Mouse (Mus musculus): ENCODE results near the gene Mrrf. TPM values are rescaled to one million over a fixed set of nuclear protein-coding genes. Genes with fewer than 3 reads are reported as not detected.

The Mrrf gene
- polyA plus RNA-seq, 1 experiment from 2014 or later: 38.6 TPM

- no peak overlapping the region for H3K9ac ChIP-seq (ENCODE audit: low read length)
- ATAC-seq (replicated peaks; ENCODE audit: extremely low read depth, insufficient read depth, low FRiP score): no peak
- H3K4me2 ChIP-seq (ENCODE audit: low read depth, low read length): no peak overlapping the region
- no peak overlapping the region for H3K27ac ChIP-seq (ENCODE audit: low read length)
- peaks cover 54% of the 10 kb centered on the region for H3K4me1 ChIP-seq (ENCODE audit: control insufficient read depth, insufficient read depth, low read length)
- no peaks in the 10 kb centered on the region for H3K9me3 ChIP-seq (replicated peaks; ENCODE audit: control insufficient read depth, low read length)
- no peak overlapping the region for H3K4me3 ChIP-seq (ENCODE audit: low read length)
- no peaks in the 10 kb centered on the region for H3K36me3 ChIP-seq (ENCODE audit: control insufficient read depth, insufficient read depth)
- peaks cover 9% of the 10 kb centered on the region for H3K27me3 ChIP-seq (ENCODE audit: control insufficient read depth, insufficient read depth, low read length)
- WGBS: 91% methylated on average over 5 of the region's 5 CpGs
Measured at GRCm38 (mm10) chr2:36215203-36215739, 79.1 kb downstream of the Mrrf start.

DNA sequence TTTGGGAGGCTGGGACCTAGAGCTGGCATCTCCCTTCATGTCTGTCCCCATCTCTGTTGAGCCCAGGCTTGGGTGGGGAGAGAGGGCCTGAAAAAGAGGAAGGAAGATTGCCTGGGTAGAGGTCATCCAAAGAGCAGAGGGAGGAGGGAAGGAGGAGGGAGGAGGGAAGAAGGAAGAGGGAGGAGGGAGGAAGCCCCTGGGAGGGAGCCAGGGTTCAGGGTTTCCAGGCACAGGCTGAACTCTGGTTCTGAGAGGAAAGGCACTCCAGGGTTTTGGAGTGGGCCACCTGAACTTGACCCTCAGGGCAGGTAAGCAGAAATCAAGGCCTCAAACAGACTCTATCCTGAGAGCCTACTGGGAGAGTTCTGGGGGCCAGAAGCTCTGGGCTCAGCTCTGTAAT, 80.4 kb downstream of the Mrrf start:
- Histone ChIP-seq H3K4me1 (ENCODE audit: control insufficient read depth, insufficient read depth, low read length) (peaks cover 47% of the 10 kb centered on the region), H3K4me2 (ENCODE audit: low read depth, low read length) (peak overlapping the region; percentile 16; the same call in 1 of the 2 replicates), H3K4me3 (ENCODE audit: low read length) (no peak overlapping the region), H3K9ac (ENCODE audit: low read length) (peak overlapping the region; percentile 49; the same call in 1 of the 2 replicates), H3K36me3 (ENCODE audit: control insufficient read depth, insufficient read depth) (no peaks in the 10 kb centered on the region), H3K9me3 (replicated peaks; ENCODE audit: control insufficient read depth, low read length) (no peaks in the 10 kb centered on the region), H3K27ac (ENCODE audit: low read length) (peak overlapping the region; percentile 61), H3K27me3 (ENCODE audit: control insufficient read depth, insufficient read depth, low read length) (peaks cover 2% of the 10 kb centered on the region; the same call in 1 of the 2 replicates)
- ATAC-seq (replicated peaks; ENCODE audit: extremely low read depth, insufficient read depth, low FRiP score): no peak

DNA sequence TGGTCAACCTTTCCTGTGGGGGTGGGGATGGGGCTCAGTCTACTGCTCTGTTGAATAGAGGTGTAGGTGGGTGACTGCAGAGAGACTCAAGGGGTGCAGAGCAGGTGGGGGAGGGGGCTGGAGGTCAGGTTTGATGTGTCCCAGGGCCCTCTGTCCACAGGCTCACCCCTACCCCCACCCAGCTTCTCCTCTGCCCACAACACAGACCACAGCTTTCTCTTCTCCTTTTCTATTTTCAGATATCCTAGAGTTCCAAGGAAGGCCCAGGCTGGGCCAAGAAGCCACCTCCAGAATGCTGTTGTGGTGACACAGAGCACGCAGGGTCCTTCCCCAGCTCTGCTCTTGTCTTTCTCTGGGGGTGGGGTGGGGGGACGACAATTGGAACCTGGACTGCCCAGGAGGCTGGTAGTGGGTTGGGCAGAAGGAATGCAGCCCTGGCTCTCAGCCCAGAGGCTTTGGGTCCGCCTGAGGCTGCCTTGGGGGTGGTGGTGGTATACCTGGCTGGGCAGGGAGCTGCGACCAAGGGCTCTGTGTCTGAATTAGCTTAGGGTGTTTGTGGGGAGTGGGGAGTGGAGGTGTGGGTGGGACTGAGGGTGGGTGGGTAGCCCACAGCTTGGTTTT, 80.9 kb downstream of the Mrrf start:
- H3K4me3 ChIP-seq (ENCODE audit: low read length): no peak overlapping the region
- H3K27ac ChIP-seq (ENCODE audit: low read length): peak overlapping the region; percentile 61
- no peaks in the 10 kb centered on the region for H3K36me3 ChIP-seq (ENCODE audit: control insufficient read depth, insufficient read depth)
- peaks cover 44% of the 10 kb centered on the region for H3K4me1 ChIP-seq (ENCODE audit: control insufficient read depth, insufficient read depth, low read length)
- H3K27me3 ChIP-seq (ENCODE audit: control insufficient read depth, insufficient read depth, low read length): no peaks in the 10 kb centered on the region
- peak overlapping the region; percentile 49; the same call in 1 of the 2 replicates for H3K9ac ChIP-seq (ENCODE audit: low read length)
- 13% methylated on average over 4 of the region's 4 CpGs for WGBS
- H3K4me2 ChIP-seq (ENCODE audit: low read depth, low read length): peak overlapping the region; percentile 16
- 0 out of 2 replicates have a peak, but pooled peaks have one; percentile 15 for ATAC-seq (replicated peaks; ENCODE audit: extremely low read depth, insufficient read depth, low FRiP score)
- H3K9me3 ChIP-seq (replicated peaks; ENCODE audit: control insufficient read depth, low read length): no peaks in the 10 kb centered on the region

DNA sequence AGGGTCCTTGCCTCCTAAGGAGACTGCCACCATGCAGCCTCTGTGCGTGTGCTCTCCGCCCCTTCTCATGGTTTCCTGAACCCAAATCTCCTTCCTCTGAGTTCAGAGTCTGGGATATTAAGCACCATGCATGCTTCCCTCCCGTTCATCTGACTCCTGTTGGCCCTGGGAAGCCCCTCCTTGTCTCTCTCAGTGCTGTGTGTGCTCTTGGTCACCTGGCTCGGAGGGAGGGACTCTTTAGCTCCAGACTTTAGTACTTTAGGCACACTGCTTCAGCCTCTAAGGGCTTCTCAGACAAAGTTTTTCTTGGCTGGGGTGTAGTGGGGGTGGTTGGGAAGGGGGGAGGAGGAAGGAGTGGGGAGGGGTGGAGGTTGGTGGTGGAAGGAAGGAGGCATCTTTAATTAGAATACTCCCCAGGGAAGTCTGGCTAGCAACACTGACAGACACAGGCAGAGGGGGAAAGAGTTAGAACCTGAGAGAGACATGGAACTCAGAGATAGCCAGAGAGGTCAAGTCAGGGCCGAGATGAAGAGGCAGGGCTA, 81.6 kb downstream of the Mrrf start:
- Histone ChIP-seq H3K4me3 (ENCODE audit: low read length) (no peak overlapping the region), H3K36me3 (ENCODE audit: control insufficient read depth, insufficient read depth) (no peaks in the 10 kb centered on the region), H3K27me3 (ENCODE audit: control insufficient read depth, insufficient read depth, low read length) (no peaks in the 10 kb centered on the region), H3K27ac (ENCODE audit: low read length) (peak overlapping the region; percentile 61; the same call in 1 of the 2 replicates), H3K4me1 (ENCODE audit: control insufficient read depth, insufficient read depth, low read length) (peaks cover 38% of the 10 kb centered on the region), H3K9ac (ENCODE audit: low read length) (no peak overlapping the region), H3K4me2 (ENCODE audit: low read depth, low read length) (peak overlapping the region; percentile 16), H3K9me3 (replicated peaks; ENCODE audit: control insufficient read depth, low read length) (no peaks in the 10 kb centered on the region)
- WGBS: 27% methylated on average over 5 of the region's 5 CpGs
- ATAC-seq (replicated peaks; ENCODE audit: extremely low read depth, insufficient read depth, low FRiP score): no peak

DNA sequence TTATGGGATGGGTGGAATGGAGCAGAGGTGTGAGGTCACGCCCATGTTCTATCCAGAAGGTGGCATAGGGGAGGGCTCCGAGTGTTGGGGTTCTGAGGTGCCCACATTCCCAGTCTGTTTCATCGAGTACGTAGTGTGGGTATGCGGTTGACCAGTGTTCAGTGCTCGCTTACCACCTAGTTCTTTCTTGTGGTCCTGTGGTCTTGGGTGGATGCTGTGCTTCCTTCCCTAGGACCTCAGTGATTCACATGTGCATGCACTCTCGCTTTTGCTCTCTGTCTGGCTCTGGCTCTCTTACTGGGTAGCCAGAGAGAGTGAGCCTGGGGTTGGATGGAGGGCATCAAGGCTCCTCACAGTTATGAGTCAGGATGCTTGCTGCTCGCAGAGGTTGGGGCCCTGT, 83.9 kb downstream of the Mrrf start:
- no peaks in the 10 kb centered on the region for H3K27me3 ChIP-seq (ENCODE audit: control insufficient read depth, insufficient read depth, low read length)
- no peak overlapping the region for H3K27ac ChIP-seq (ENCODE audit: low read length)
- no peak overlapping the region for H3K9ac ChIP-seq (ENCODE audit: low read length)
- H3K4me1 ChIP-seq (ENCODE audit: control insufficient read depth, insufficient read depth, low read length): peaks cover 29% of the 10 kb centered on the region
- no peaks in the 10 kb centered on the region for H3K36me3 ChIP-seq (ENCODE audit: control insufficient read depth, insufficient read depth)
- H3K4me2 ChIP-seq (ENCODE audit: low read depth, low read length): no peak overlapping the region
- no peak for ATAC-seq (replicated peaks; ENCODE audit: extremely low read depth, insufficient read depth, low FRiP score)
- no peak overlapping the region for H3K4me3 ChIP-seq (ENCODE audit: low read length)
- no peaks in the 10 kb centered on the region for H3K9me3 ChIP-seq (replicated peaks; ENCODE audit: control insufficient read depth, low read length)
- WGBS: 84% methylated on average over 8 of the region's 8 CpGs

GRCm38 (mm10) chr2:36220891-36221290, 84.7 kb downstream of the Mrrf start:
- no peak for ATAC-seq (replicated peaks; ENCODE audit: extremely low read depth, insufficient read depth, low FRiP score)
- Histone ChIP-seq H3K9ac (ENCODE audit: low read length) (no peak overlapping the region), H3K4me3 (ENCODE audit: low read length) (no peak overlapping the region), H3K36me3 (ENCODE audit: control insufficient read depth, insufficient read depth) (no peaks in the 10 kb centered on the region), H3K27me3 (ENCODE audit: control insufficient read depth, insufficient read depth, low read length) (no peaks in the 10 kb centered on the region), H3K27ac (ENCODE audit: low read length) (no peak overlapping the region), H3K9me3 (replicated peaks; ENCODE audit: control insufficient read depth, low read length) (no peaks in the 10 kb centered on the region), H3K4me2 (ENCODE audit: low read depth, low read length) (no peak overlapping the region), H3K4me1 (ENCODE audit: control insufficient read depth, insufficient read depth, low read length) (peaks cover 29% of the 10 kb centered on the region)
- WGBS: 68% methylated on average over 4 of the region's 4 CpGs

- Histone ChIP-seq H3K9me3 (replicated peaks; ENCODE audit: control insufficient read depth, low read length) (no peaks in the 10 kb centered on the region), H3K27me3 (ENCODE audit: control insufficient read depth, insufficient read depth, low read length) (no peaks in the 10 kb centered on the region), H3K9ac (ENCODE audit: low read length) (no peak overlapping the region), H3K27ac (ENCODE audit: low read length) (no peak overlapping the region), H3K36me3 (ENCODE audit: control insufficient read depth, insufficient read depth) (no peaks in the 10 kb centered on the region), H3K4me3 (ENCODE audit: low read length) (no peak overlapping the region), H3K4me1 (ENCODE audit: control insufficient read depth, insufficient read depth, low read length) (peaks cover 17% of the 10 kb centered on the region), H3K4me2 (ENCODE audit: low read depth, low read length) (no peak overlapping the region)
- 54% methylated on average over 7 of the region's 7 CpGs for WGBS
- no peak for ATAC-seq (replicated peaks; ENCODE audit: extremely low read depth, insufficient read depth, low FRiP score)
Measured at GRCm38 (mm10) chr2:36222168-36222848, 86.1 kb downstream of the Mrrf start.

DNA sequence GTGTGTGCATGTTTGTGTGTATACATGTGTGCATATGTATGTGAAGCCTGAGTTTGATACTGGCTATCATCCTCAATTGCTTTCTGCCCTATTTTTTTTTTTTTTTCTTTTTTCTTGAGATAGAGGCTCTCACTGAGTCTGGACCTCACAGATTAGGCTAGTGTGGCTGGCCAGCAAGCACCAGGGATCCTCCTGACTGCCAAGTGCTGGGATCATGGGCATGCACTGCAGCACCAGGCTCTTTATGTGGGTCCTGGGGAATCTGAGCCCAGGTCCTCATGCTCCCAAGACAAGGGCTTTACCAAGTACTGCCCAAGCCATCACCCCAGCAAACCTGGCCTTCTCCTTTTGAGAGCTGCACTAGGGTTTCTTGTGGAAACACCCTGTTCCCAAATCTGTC, 87.2 kb downstream of the Mrrf start:
- no peaks in the 10 kb centered on the region for H3K27me3 ChIP-seq (ENCODE audit: control insufficient read depth, insufficient read depth, low read length)
- H3K4me1 ChIP-seq (ENCODE audit: control insufficient read depth, insufficient read depth, low read length): peaks cover 8% of the 10 kb centered on the region; the same call in 1 of the 2 replicates
- no peak overlapping the region for H3K9ac ChIP-seq (ENCODE audit: low read length)
- H3K36me3 ChIP-seq (ENCODE audit: control insufficient read depth, insufficient read depth): no peaks in the 10 kb centered on the region
- no peak for ATAC-seq (replicated peaks; ENCODE audit: extremely low read depth, insufficient read depth, low FRiP score)
- H3K4me2 ChIP-seq (ENCODE audit: low read depth, low read length): no peak overlapping the region
- no peaks in the 10 kb centered on the region for H3K9me3 ChIP-seq (replicated peaks; ENCODE audit: control insufficient read depth, low read length)
- no peak overlapping the region for H3K27ac ChIP-seq (ENCODE audit: low read length)
- H3K4me3 ChIP-seq (ENCODE audit: low read length): no peak overlapping the region

DNA sequence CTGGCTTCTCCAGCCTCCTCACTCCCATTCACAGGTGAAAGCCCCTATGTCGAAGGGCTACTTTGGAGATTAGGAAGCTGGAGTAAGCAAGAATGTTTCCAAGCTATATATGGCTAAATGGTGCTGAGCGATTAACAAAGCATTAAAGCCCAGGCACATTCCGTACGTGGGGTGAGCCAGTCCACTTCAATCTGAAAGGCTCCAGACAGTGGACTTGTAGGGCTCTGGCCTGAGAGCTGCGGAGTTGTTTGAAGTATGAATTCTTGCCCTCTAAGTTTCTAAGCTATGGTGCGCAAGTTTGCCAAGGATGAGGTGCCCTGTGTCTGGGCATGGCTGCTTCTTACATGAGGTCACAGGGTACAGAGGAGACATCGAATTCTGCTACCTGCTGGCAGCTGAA, 88.0 kb downstream of the Mrrf start:
- Histone ChIP-seq H3K9me3 (replicated peaks; ENCODE audit: control insufficient read depth, low read length) (no peaks in the 10 kb centered on the region), H3K27ac (ENCODE audit: low read length) (no peak overlapping the region), H3K27me3 (ENCODE audit: control insufficient read depth, insufficient read depth, low read length) (peaks cover 2% of the 10 kb centered on the region; the same call in 1 of the 2 replicates), H3K4me1 (ENCODE audit: control insufficient read depth, insufficient read depth, low read length) (peaks cover 8% of the 10 kb centered on the region; the same call in 1 of the 2 replicates), H3K4me2 (ENCODE audit: low read depth, low read length) (no peak overlapping the region), H3K36me3 (ENCODE audit: control insufficient read depth, insufficient read depth) (no peaks in the 10 kb centered on the region), H3K9ac (ENCODE audit: low read length) (no peak overlapping the region), H3K4me3 (ENCODE audit: low read length) (no peak overlapping the region)
- WGBS: 57% methylated on average over 7 of the region's 7 CpGs
- ATAC-seq (replicated peaks; ENCODE audit: extremely low read depth, insufficient read depth, low FRiP score): no peak

Measured in heart, embryonic 16.5 days (tissue).